Mouse (Mus musculus) forebrain, embryonic 12.5 days (tissue): Measurements from ENCODE around the gene 9530053A07Rik. TPM values are rescaled to one million over a fixed set of nuclear protein-coding genes. Genes with fewer than 3 reads are reported as not detected.
"Not testable (repeated sequence)": the region's sequence is repeated elsewhere in the genome, so short reads cannot be mapped to it uniquely, and the experiment has no call there.

Experiments
- ATAC-seq: fragments of 200-750 bp; cut with Nextera tagmentation; 2 replicates; pipeline ENCODE4 v1.8.0; 2017; ENCODE audit warnings: moderate TSS enrichment; ENCODE audit not compliant: low FRiP score
- H3K27ac ChIP-seq: fragments of 300-500 bp; sonication (generic); 2 replicates; pipeline ENCODE4 v1.5.1; 2016; ENCODE audit warnings: mild to moderate bottlenecking
- H3K27me3 ChIP-seq: fragments of 300-500 bp; sonication (generic); 2 replicates; pipeline ENCODE4 v1.6.1; 2016; ENCODE audit warnings: mild to moderate bottlenecking
- H3K36me3 ChIP-seq: fragments of 300-500 bp; sonication (generic); replicated peaks from 2 replicates; pipeline ENCODE4 v1.6.1; 2016; ENCODE audit warnings: mild to moderate bottlenecking
- H3K4me1 ChIP-seq: fragments of 300-500 bp; sonication (generic); 2 replicates; pipeline ENCODE4 v1.6.1; 2016
- H3K4me2 ChIP-seq: fragments of 300-500 bp; sonication (generic); 2 replicates; pipeline ENCODE4 v1.6.1; 2016; ENCODE audit warnings: mild to moderate bottlenecking, moderate library complexity
- H3K4me3 ChIP-seq: fragments of 300-500 bp; sonication (generic); replicated peaks from 2 replicates; pipeline ENCODE4 v1.5.1; 2016; ENCODE audit warnings: mild to moderate bottlenecking
- H3K9ac ChIP-seq: fragments of 300-500 bp; sonication (generic); 2 replicates; pipeline ENCODE4 v1.6.1; 2016; ENCODE audit warnings: mild to moderate bottlenecking
- H3K9me3 ChIP-seq: fragments of 300-500 bp; sonication (generic); 2 replicates; pipeline ENCODE4 v1.6.1; 2016
- WGBS: fragments of 180-500 bp; shearing (Covaris S2); methylation state at CpG from one replicate; pipeline ENCODE4 v1.1.7; 2016; 5-methylcytosine and 5-hydroxymethylcytosine counted together
- polyA plus RNA-seq: library from polyadenylated mRNA; unstranded; fragments of >200 nt; fragmentation: Nextera tagmentation; extraction: Ambion mirVana; gene quantifications from 2 replicates; pipeline ENCODE4 v1.2.1, GENCODE M21; 2016

Gene 9530053A07Rik
- polyA plus RNA-seq = 0.12 and 0.17 TPM in 2 replicates

DNA sequence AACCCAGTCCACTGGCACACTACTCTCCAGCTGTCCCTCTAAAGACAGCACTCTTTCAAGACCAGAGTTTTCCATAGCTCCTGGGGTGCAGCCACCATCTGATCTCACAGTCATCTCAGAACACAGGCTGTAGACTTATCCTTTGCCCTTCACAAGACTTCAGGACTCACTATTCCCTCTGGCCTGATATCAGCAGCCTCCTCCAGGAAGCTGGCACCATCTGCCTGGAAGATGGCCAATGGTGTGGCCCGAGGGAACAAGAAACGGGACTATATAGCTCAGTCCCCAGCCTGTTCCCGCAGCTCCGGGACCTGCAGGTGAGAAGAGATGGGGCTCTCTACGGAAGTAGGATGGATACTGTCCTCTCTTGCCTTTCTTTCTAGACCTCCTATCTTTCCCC is at the start of gene 9530053A07Rik:
9530053A07Rik (plus strand) TSS at position 301 of the 400 bp plus-strand sequence.
- no peak within 1 kb of the TSS for H3K4me2 ChIP-seq
- WGBS = 94% methylated on average over 5 of the region's 5 CpGs

DNA sequence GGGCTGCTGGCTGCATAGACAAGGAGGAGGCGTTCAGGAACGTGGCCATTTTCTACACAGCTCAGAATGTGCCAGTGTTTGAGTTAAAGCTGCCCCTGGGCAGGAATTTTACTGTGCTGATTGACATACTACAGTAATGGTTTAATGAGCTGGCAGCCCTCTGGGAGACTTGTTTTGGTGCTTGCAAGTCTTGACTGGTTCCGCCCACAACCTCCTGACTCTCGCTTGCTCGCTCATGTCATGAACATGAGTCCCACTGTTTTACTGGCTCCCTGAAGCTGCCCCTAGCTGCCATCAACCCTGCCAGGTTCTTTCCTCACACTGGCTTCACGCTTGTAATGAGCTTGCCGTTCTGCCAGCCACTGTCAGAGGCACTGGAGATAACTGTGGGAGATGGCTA is 45.1 kb upstream of the 9530053A07Rik start:
- H3K4me1 ChIP-seq = no peaks in the 10 kb centered on the region
- WGBS = 88% methylated on average over 7 of the region's 7 CpGs
- no peaks in the 10 kb centered on the region for H3K36me3 ChIP-seq
- H3K4me3 ChIP-seq = no peak overlapping the region
- no peak overlapping the region for H3K27ac ChIP-seq
- H3K27me3 ChIP-seq = no peaks in the 10 kb centered on the region
- no peak for ATAC-seq
- H3K9me3 ChIP-seq = no peaks in the 10 kb centered on the region
- no peak overlapping the region for H3K9ac ChIP-seq
- no peak overlapping the region for H3K4me2 ChIP-seq

More for the DNA sequence above, at the start of gene 9530053A07Rik:
- ATAC-seq = no peak
- Histone ChIP-seq H3K9ac (no peak within 1 kb of the TSS), H3K27ac (no peak within 1 kb of the TSS), H3K9me3 (no peaks in the 10 kb centered on the region), H3K4me1 (no peaks in the 10 kb centered on the region), H3K27me3 (0 out of 2 replicates have a peak, but pooled peaks cover 4% of the 10 kb centered on the region), H3K36me3 (no peaks in the 10 kb centered on the region), H3K4me3 (no peak within 1 kb of the TSS)

DNA sequence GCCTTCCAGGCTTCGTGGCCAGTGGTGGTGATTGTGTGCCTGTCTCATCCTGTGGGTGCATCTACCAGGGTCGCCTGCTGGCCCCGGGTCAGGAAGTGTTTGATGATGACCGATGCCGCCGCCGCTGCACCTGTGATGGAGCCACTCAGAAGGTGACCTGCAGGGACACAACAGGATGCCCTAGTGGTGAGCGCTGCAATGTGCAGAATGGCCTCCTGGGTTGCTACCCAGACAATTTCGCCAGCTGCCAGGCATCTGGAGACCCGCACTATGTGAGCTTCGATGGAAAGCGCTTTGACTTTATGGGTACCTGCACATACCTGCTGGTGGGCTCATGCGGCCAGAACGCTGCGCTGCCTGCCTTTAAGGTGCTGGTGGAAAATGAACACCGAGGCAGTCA is 43.0 kb upstream of the 9530053A07Rik start:
- Histone ChIP-seq H3K36me3 (no peaks in the 10 kb centered on the region), H3K9me3 (no peaks in the 10 kb centered on the region), H3K9ac (no peak overlapping the region), H3K27me3 (no peaks in the 10 kb centered on the region), H3K4me1 (no peaks in the 10 kb centered on the region), H3K4me2 (no peak overlapping the region), H3K27ac (no peak overlapping the region), H3K4me3 (no peak overlapping the region)
- 86% methylated on average over 16 of the region's 16 CpGs for WGBS
- ATAC-seq = no peak

DNA sequence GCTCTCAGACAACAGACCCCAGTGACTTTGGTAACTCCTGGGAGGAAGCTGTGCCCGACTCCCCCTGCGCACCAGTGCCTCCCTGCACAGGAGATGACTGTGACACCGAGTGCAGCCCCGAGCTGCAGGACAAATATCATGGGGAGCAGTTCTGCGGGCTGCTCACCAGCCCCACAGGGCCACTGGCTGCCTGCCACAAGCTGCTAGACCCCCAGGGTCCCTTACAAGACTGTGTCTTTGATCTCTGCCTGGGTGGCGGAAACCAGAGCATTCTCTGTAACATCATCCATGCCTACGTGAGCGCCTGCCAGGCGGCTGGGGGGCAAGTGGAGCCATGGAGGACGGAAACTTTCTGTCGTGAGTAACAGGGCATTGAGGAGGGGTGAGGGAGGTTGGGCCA is 35.7 kb upstream of the 9530053A07Rik start:
- no peak for ATAC-seq
- no peak overlapping the region for H3K9ac ChIP-seq
- no peak overlapping the region for H3K27ac ChIP-seq
- WGBS = 50% methylated on average over 11 of the region's 11 CpGs
- H3K36me3 ChIP-seq = no peaks in the 10 kb centered on the region
- H3K9me3 ChIP-seq = no peaks in the 10 kb centered on the region
- H3K4me1 ChIP-seq = 0 out of 2 replicates have a peak, but pooled peaks cover 3% of the 10 kb centered on the region
- no peaks in the 10 kb centered on the region for H3K27me3 ChIP-seq
- no peak overlapping the region for H3K4me2 ChIP-seq
- H3K4me3 ChIP-seq = no peak overlapping the region

DNA sequence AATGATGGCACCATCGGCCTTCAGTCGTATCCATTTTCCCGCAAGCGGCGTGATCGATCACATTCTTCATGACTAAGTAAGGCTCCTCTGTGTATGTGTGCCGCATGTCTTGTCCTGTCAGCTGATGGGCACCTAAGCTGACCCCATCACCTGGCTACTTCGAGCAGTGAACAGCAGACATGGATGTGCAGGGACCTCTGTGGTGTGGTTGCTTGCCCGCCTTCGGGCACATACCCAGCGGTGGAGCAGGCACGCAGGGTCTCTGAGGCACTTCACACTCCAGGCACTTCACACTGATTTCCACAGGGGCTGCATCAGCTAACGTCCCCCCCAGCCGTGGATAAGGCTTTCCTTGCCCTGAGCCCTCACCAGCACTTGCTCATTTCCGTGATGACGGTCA is 30.2 kb upstream of the 9530053A07Rik start:
- H3K4me2 ChIP-seq = no peak overlapping the region
- no peaks in the 10 kb centered on the region for H3K4me1 ChIP-seq
- H3K36me3 ChIP-seq = no peaks in the 10 kb centered on the region
- H3K4me3 ChIP-seq = no peak overlapping the region
- WGBS = 93% methylated on average over 16 of the region's 16 CpGs
- H3K27me3 ChIP-seq = peaks cover 7% of the 10 kb centered on the region
- no peak for ATAC-seq
- H3K9ac ChIP-seq = no peak overlapping the region
- no peak overlapping the region for H3K27ac ChIP-seq
- peaks cover 8% of the 10 kb centered on the region for H3K9me3 ChIP-seq

DNA sequence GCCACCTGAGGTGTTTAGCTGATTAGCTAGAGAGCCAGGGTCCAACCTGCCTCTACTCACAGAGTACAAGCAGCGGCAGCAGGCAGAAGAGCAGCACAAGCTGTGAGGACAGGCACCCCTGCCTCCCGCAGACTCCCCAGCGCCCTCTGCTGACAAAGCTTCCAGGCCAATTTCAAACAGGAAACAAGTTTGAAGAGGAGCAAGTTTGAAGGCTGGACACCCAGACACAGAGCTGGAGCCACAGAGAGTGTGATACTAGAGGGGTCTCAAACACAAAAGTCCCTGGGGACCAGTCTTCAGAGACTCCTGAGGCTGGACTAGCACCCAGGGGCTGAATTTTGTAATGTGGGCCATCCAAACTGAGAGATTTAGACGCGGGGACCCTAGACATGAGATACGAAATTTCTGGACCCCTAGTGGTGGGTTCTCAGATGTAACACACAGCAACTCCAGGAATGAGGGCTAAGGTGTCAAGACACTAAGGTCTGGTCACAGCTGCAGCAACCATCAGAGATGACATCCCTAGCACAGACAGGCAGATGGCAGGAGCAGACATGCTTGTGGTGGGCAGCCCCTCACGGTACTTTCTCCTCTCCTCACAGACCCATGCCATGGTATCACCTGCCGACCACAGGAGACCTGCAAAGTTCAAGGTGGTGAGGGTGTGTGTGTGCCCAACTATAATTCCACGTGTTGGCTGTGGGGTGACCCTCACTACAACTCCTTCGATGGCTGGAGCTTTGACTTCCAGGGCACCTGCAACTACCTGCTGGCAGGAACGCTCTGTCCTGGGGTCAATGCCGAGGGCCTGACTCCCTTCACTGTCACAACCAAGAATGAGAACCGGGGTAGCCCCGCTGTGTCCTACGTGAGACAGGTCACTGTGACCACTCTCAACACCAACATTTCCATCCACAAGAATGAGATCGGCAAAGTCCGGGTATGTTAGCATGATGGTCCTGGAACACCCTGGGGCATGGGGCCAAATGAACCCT is 28.4 kb upstream of the 9530053A07Rik start:
- H3K27me3 ChIP-seq = peaks cover 15% of the 10 kb centered on the region
- H3K9ac ChIP-seq = no peak overlapping the region
- ATAC-seq = no peak
- peaks cover 8% of the 10 kb centered on the region for H3K9me3 ChIP-seq
- H3K4me2 ChIP-seq = no peak overlapping the region
- H3K4me3 ChIP-seq = no peak overlapping the region
- H3K36me3 ChIP-seq = no peaks in the 10 kb centered on the region
- H3K27ac ChIP-seq = no peak overlapping the region
- peaks cover 5% of the 10 kb centered on the region for H3K4me1 ChIP-seq
- WGBS = 66% methylated on average over 17 of the region's 17 CpGs

DNA sequence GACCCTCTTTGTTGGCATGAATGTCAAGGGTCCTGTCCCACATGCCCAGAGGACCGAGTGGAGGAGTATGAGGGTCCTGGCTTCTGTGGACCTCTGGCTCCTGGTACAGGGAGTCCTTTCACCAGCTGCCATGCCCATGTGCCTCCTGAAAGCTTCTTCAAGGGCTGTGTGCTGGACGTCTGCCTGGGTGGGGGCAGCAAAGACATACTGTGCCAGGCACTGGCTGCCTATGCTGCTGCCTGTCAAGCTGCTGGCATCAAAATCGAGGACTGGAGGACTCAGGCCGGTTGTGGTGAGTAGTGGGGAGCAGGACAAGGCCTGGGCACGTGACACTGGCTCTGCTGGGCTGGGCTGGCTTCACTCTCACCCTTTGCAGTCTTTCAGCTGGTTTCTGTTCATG is 26.3 kb upstream of the 9530053A07Rik start:
- ATAC-seq = not testable (repeated sequence)
- H3K27me3 ChIP-seq = peaks cover 15% of the 10 kb centered on the region

DNA sequence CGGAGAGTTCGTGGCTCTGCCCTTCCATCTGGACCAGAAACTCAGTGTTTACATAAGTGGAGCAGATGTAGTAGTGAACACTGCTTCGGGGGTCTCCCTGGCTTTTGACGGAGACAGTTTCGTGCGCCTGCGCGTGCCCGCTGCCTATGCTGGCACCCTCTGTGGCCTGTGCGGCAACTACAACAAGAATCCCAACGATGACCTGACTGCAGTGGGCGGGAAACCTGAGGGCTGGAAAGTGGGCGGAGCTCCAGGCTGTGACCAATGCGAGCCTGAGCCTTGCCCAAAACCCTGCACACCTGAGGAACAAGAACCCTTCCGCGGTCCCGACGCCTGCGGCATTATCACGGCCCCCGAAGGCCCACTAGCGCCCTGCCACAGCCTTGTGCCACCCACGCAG is 24.6 kb upstream of the 9530053A07Rik start:
- Histone ChIP-seq H3K36me3 (no peaks in the 10 kb centered on the region), H3K4me1 (peaks cover 5% of the 10 kb centered on the region), H3K4me2 (peak overlapping the region; percentile 39), H3K9ac (no peak overlapping the region), H3K27ac (no peak overlapping the region), H3K4me3 (peak overlapping the region; percentile 16; the same call in 1 of the 2 replicates), H3K27me3 (peaks cover 15% of the 10 kb centered on the region), H3K9me3 (no peaks in the 10 kb centered on the region)
- no peak for ATAC-seq
- WGBS = 13% methylated on average over 23 of the region's 23 CpGs

More for the DNA sequence above, 26.3 kb upstream of the 9530053A07Rik start:
- WGBS = 59% methylated on average over 5 of the region's 5 CpGs
- not testable (repeated sequence) for H3K9ac ChIP-seq, H3K9me3 ChIP-seq, H3K4me2 ChIP-seq, H3K36me3 ChIP-seq, H3K27ac ChIP-seq, H3K4me3 ChIP-seq, H3K4me1 ChIP-seq

DNA sequence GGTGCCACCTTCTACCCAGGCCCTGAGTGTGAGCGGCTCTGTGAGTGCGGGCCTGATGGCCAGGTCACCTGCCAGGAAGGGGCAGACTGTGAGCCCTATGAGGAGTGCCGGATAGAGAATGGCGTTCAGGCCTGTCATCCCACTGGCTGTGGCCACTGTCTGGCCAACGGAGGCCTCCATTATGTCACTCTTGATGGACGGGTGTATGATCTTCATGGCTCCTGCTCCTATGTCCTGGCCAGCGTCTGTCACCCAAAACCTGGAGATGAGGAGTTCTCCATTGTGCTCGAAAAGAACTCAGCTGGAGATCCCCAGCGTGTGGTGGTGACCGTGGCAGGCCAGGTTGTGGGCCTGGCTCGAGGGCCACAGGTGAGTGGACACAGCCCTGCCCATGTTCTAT is 23.0 kb upstream of the 9530053A07Rik start:
- H3K4me3 ChIP-seq = no peak overlapping the region
- peaks cover 5% of the 10 kb centered on the region for H3K4me1 ChIP-seq
- H3K9ac ChIP-seq = no peak overlapping the region
- no peak overlapping the region for H3K27ac ChIP-seq
- no peak for ATAC-seq
- H3K36me3 ChIP-seq = no peaks in the 10 kb centered on the region
- H3K27me3 ChIP-seq = peaks cover 15% of the 10 kb centered on the region
- WGBS = 87% methylated on average over 11 of the region's 11 CpGs
- no peak overlapping the region for H3K4me2 ChIP-seq
- H3K9me3 ChIP-seq = no peaks in the 10 kb centered on the region

DNA sequence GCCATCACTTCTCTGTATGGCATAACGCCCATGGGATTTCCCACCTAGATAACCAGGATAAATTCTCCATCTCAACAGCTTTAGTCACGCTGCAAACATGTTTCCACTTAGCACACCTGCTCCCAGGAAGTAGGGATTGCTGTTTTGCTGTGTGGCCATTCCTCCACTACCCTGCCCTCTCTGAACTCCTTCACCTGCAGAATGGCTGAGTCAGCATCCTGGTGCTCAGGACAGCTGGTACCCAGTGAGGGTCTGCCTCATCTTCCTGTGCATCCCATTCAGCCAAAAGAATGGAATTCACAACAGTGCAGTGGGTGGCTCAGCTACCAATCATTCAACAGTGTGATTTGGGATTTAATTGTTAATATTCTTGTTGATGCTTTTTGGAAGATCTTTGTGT is 14.6 kb upstream of the 9530053A07Rik start:
- H3K4me2 ChIP-seq = no peak overlapping the region
- peaks cover 5% of the 10 kb centered on the region; the same call in 1 of the 2 replicates for H3K27me3 ChIP-seq
- H3K4me3 ChIP-seq = no peak overlapping the region
- no peak overlapping the region for H3K9ac ChIP-seq
- WGBS = 79% methylated on average over 2 of the region's 2 CpGs
- H3K27ac ChIP-seq = no peak overlapping the region
- no peaks in the 10 kb centered on the region for H3K9me3 ChIP-seq
- H3K4me1 ChIP-seq = no peaks in the 10 kb centered on the region
- ATAC-seq = no peak
- no peaks in the 10 kb centered on the region for H3K36me3 ChIP-seq

DNA sequence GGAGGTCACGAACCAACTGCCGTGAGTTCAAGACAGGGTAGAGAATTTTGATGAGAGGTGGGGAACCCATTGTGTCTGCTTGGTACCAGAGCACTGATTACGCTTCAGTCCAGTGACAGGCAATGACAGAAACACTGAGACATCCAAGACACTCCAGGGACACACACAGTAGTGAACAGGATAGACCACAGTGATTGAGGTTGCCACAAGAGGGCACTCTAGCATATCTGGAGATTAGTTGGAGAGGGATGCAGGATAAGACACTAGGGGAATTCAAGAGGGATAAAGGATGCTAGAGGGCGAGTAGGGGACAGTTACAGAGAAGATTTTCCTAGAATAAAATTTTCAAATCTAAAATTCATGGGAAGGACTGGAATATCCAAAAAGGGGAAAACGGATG is 8.3 kb downstream of the 9530053A07Rik start:
- H3K36me3 ChIP-seq = no peaks in the 10 kb centered on the region
- no peak for ATAC-seq
- WGBS = 54% methylated on average over 5 of the region's 5 CpGs
- H3K4me2 ChIP-seq = no peak overlapping the region
- H3K27me3 ChIP-seq = peaks cover 4% of the 10 kb centered on the region; the same call in 1 of the 2 replicates
- H3K9me3 ChIP-seq = no peaks in the 10 kb centered on the region
- H3K27ac ChIP-seq = no peak overlapping the region
- no peak overlapping the region for H3K9ac ChIP-seq
- H3K4me1 ChIP-seq = no peaks in the 10 kb centered on the region
- no peak overlapping the region for H3K4me3 ChIP-seq

DNA sequence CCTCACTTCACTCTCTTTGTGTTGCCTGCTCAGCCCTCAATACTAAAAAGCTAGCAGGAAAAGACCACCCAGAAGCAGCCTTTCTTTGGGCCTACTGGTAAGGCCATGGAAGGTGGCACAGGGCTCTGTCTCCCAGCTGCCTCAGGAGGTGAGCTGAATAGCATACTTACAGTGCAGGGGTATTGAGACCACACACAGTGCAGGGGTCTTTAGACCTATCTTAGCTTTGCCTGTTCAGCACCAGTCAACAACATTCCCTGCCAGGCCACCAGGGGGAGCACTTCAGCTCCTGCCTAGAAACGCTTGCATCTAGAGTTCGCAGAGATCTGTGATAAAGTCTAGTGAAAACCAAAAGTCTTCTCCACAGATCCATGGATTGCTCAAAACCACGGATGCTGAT is 19.0 kb downstream of the 9530053A07Rik start:
- Histone ChIP-seq H3K36me3 (no peaks in the 10 kb centered on the region), H3K27me3 (peaks cover 15% of the 10 kb centered on the region; the same call in 1 of the 2 replicates), H3K4me1 (peaks cover 9% of the 10 kb centered on the region; the same call in 1 of the 2 replicates), H3K9ac (no peak overlapping the region), H3K4me3 (no peak overlapping the region), H3K27ac (no peak overlapping the region), H3K9me3 (no peaks in the 10 kb centered on the region), H3K4me2 (no peak overlapping the region)
- ATAC-seq = peak; percentile 71
- 17% methylated on average over 3 of the region's 3 CpGs for WGBS
